Mouse (Mus musculus) left cerebral cortex, adult 9 months (tissue): Measurements from ENCODE around the gene Swi5.
A peak's percentile ranks its signal among the peaks of the same experiment; 100 is the strongest.
"Not testable (repeated sequence)": the region's sequence is repeated elsewhere in the genome, so short reads cannot be mapped to it uniquely, and the experiment has no call there.

Experiments used
- DNase-seq, 2 experiments: peaks; one replicate each; pipeline ENCODE4 v3.0.0; 2022; ENCODE audit warnings: low spot score in 2 of 2

The Swi5 gene

GRCm38 (mm10) chr2:32311443-32312317, 23.8 kb upstream of the Swi5 start:
- DNase-seq, result no peak

GRCm38 (mm10) chr2:32310096-32310845, 22.4 kb upstream of the Swi5 start:
- DNase-seq, result no peak

- DNase-seq, result no peak
Measured at GRCm38 (mm10) chr2:32308870-32309568, 21.1 kb upstream of the Swi5 start.

- DNase-seq, result peak in 1 of 2 experiments; percentile 84
Measured at GRCm38 (mm10) chr2:32307941-32308760, 20.3 kb upstream of the Swi5 start.

- no peak for DNase-seq
Measured at GRCm38 (mm10) chr2:32307247-32307798, 19.4 kb upstream of the Swi5 start.

GRCm38 (mm10) chr2:32306176-32306575, 18.3 kb upstream of the Swi5 start:
- DNase-seq, result no peak

GRCm38 (mm10) chr2:32305668-32306067, 17.8 kb upstream of the Swi5 start:
- DNase-seq, result no peak

- DNase-seq, result peak in 1 of 2 experiments; percentile 76
Measured at GRCm38 (mm10) chr2:32304145-32304832, 16.4 kb upstream of the Swi5 start.

GRCm38 (mm10) chr2:32302952-32303351, 15.1 kb upstream of the Swi5 start:
- DNase-seq, result no peak

GRCm38 (mm10) chr2:32299469-32299868, 11.6 kb upstream of the Swi5 start:
- peak in 1 of 2 experiments; percentile 35 for DNase-seq

GRCm38 (mm10) chr2:32295842-32296241, 8.0 kb upstream of the Swi5 start:
- not testable (repeated sequence) for DNase-seq

GRCm38 (mm10) chr2:32295285-32295684, 7.4 kb upstream of the Swi5 start:
- no peak for DNase-seq

GRCm38 (mm10) chr2:32294348-32294747, 6.5 kb upstream of the Swi5 start:
- DNase-seq, result no peak

GRCm38 (mm10) chr2:32289578-32289977, 1.7 kb upstream of the Swi5 start:
- no peak for DNase-seq

GRCm38 (mm10) chr2:32288371-32288931, 576 bp upstream of the Swi5 start:
- DNase-seq, result peak in 1 of 2 experiments; percentile 21

GRCm38 (mm10) chr2:32287334-32287840, 488 bp downstream of the Swi5 start, which contains the start of gene Golga2:
Gene Golga2 (plus strand): TSS chr2:32287384.
- no peak for DNase-seq

GRCm38 (mm10) chr2:32283986-32284385, 3.9 kb downstream of the Swi5 start:
- DNase-seq, result no peak

GRCm38 (mm10) chr2:32282727-32283126, 5.1 kb downstream of the Swi5 start:
- no peak for DNase-seq

- DNase-seq, result no peak
Measured at GRCm38 (mm10) chr2:32282289-32282688, 5.6 kb downstream of the Swi5 start.

GRCm38 (mm10) chr2:32275823-32276222, 12.1 kb downstream of the Swi5 start:
- no peak for DNase-seq
